Mouse (Mus musculus) CH12.LX (cell line): Measurements from ENCODE around the gene Fbxw11.
A peak's percentile ranks its signal among the peaks of the same experiment; 100 is the strongest.

Source experiments
- CHD1 ChIP-seq: IDR thresholded peaks from 2 replicates; pipeline ENCODE4 v1.6.1; 2012; ENCODE audit warnings: low read depth, low read length, improper control_type of control experiment, inconsistent platforms
- CTCF ChIP-seq, 2 experiments: IDR thresholded peaks in 1 of 2; conservative IDR thresholded peaks in 1 of 2; 2 replicates each; pipeline ENCODE4 v1.5.1; 2011 to 2012; ENCODE audit warnings: low read depth in 2 of 2, low read length in 2 of 2, improper control_type of control experiment in 1 of 2, inconsistent platforms in 1 of 2, mild to moderate bottlenecking in 1 of 2, moderate library complexity in 1 of 2
- KAT2A ChIP-seq: IDR thresholded peaks from 2 replicates; pipeline ENCODE4 v1.6.1; 2012; ENCODE audit warnings: low read length, improper control_type of control experiment, inconsistent platforms; ENCODE audit not compliant: insufficient replicate concordance
- MAZ ChIP-seq: IDR thresholded peaks from 2 replicates; pipeline ENCODE4 v1.6.1; 2012; ENCODE audit warnings: low read depth, mild to moderate bottlenecking, inconsistent platforms, low read length, improper control_type of control experiment, moderate library complexity
- MEF2A ChIP-seq: IDR thresholded peaks from 2 replicates; pipeline ENCODE4 v1.6.1; 2014; ENCODE audit warnings: low read depth, mild to moderate bottlenecking, inconsistent platforms, low read length, improper control_type of control experiment, borderline replicate concordance
- MYC ChIP-seq: IDR thresholded peaks from 2 replicates; pipeline ENCODE4 v1.6.1; 2011; ENCODE audit warnings: low read depth, mild to moderate bottlenecking, improper control_type of control experiment, low read length
- SMC3 ChIP-seq: IDR thresholded peaks from 2 replicates; pipeline ENCODE4 v1.6.1; 2011; ENCODE audit warnings: low read depth, low read length, improper control_type of control experiment
- UBTF ChIP-seq: IDR thresholded peaks from 2 replicates; pipeline ENCODE4 v1.6.1; 2012; ENCODE audit warnings: low read depth, mild to moderate bottlenecking, inconsistent platforms, low read length, improper control_type of control experiment, moderate library complexity

DNA sequence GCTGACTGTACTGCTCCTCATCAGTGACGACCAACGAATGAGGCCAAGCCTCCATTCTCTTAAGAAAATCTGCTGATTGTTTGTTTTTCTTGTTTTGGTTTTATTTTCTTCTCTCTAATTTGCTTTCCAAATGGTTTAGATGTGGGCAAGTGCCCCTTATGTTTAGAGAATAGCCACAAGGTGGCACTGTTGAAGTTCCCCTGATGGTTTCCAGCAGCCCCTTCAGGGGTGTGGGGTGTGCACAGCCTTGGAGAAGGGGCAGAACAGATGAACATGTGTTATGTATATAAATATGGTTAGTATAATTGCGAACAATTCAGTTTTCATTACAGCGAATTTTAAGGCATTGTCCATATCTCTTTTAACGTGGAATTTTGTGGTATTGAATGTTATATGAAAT, 71.7 kb downstream of the Fbxw11 start:
- TF ChIP-seq SMC3 (peak; percentile 71), CTCF (conservative IDR thresholded peaks at IDR 0.05 in 1 of 2, IDR thresholded peaks at IDR 0.05 in 1 of 2; ENCODE audit: low read depth in 2 of 2, low read length in 2 of 2) (peak; percentile 49 to 84; a peak in 2 of 4 replicates), MEF2A (no peak), MAZ (no peak), UBTF (no peak), KAT2A (no peak), CHD1 (no peak), MYC (no peak)
